Mouse (Mus musculus) c-Kit-negative CD71-positive TER-119-positive erythroid progenitor cells, embryonic 14.5 days (primary cell): ENCODE data around the gene Inha.

Experiments used
- DNase-seq: peaks from one replicate; pipeline ENCODE4 v3.0.0-alpha.2; 2013; ENCODE audit warnings: low read depth, low spot score

Gene Inha

GRCm38 (mm10) chr1:75490785-75491551 is 15.9 kb upstream of the Inha start:
- DNase-seq, result no peak

- DNase-seq, result no peak
These were observed 14.2 kb upstream of the Inha start for GRCm38 (mm10) chr1:75492579-75493170.

GRCm38 (mm10) chr1:75494878-75495548 is 11.9 kb upstream of the Inha start:
- no peak for DNase-seq

- no peak for DNase-seq
These were observed 8.0 kb upstream of the Inha start for GRCm38 (mm10) chr1:75498897-75499296.

- no peak for DNase-seq
These were observed 7.4 kb upstream of the Inha start for GRCm38 (mm10) chr1:75499441-75499840.

- no peak for DNase-seq
These were observed 5.0 kb upstream of the Inha start for GRCm38 (mm10) chr1:75501905-75502304.

GRCm38 (mm10) chr1:75502945-75503650 is 3.8 kb upstream of the Inha start:
- no peak for DNase-seq

- DNase-seq, result no peak
These were observed 3.3 kb upstream of the Inha start for GRCm38 (mm10) chr1:75503651-75503980.

GRCm38 (mm10) chr1:75504256-75505045 is 2.4 kb upstream of the Inha start:
- DNase-seq, result no peak

GRCm38 (mm10) chr1:75505159-75505955 is 1.5 kb upstream of the Inha start:
- DNase-seq, result no peak

- no peak for DNase-seq
These were observed 683 bp upstream of the Inha start, which contains the start of gene Obsl1 for GRCm38 (mm10) chr1:75505956-75506831. Obsl1 (minus strand) TSS chr1:75506452.

- no peak for DNase-seq
These were observed 2.7 kb downstream of the Inha start for GRCm38 (mm10) chr1:75509586-75509985.

- DNase-seq, result no peak
These were observed 3.3 kb downstream of the Inha start for GRCm38 (mm10) chr1:75510154-75510553.

GRCm38 (mm10) chr1:75511437-75512210 is 4.7 kb downstream of the Inha start:
- DNase-seq, result no peak

GRCm38 (mm10) chr1:75512550-75512949 is 5.7 kb downstream of the Inha start:
- DNase-seq, result no peak

- no peak for DNase-seq
These were observed 10.0 kb downstream of the Inha start for GRCm38 (mm10) chr1:75516703-75517380.

GRCm38 (mm10) chr1:75517984-75518383 is 11.1 kb downstream of the Inha start:
- DNase-seq, result no peak

- DNase-seq, result no peak
These were observed 11.6 kb downstream of the Inha start for GRCm38 (mm10) chr1:75518427-75518826.
